Mouse (Mus musculus) thymus, adult 2 months (tissue): ENCODE measurements around the gene Ank3.

Experiments
- CTCF ChIP-seq: fragments of 200-500 bp; IDR thresholded peaks from 2 replicates; pipeline ENCODE4 v1.5.1; 2012; ENCODE audit warnings: mild to moderate bottlenecking, control low read depth, low read length, moderate library complexity, borderline replicate concordance; ENCODE audit not compliant: control insufficient read depth, poor library complexity, insufficient read depth; ENCODE audit errors: extremely low read depth
- POLR2A ChIP-seq: fragments of 200-500 bp; IDR thresholded peaks from 2 replicates; pipeline ENCODE4 v1.6.1; 2012; ENCODE audit warnings: mild to moderate bottlenecking, low read length, control low read depth, moderate library complexity; ENCODE audit not compliant: control insufficient read depth, poor library complexity, insufficient read depth; ENCODE audit errors: extremely low read depth

- TF ChIP-seq CTCF (no peak), POLR2A (no peak)
Measured at GRCm38 (mm10) chr10:69810785-69811184, 412.2 kb downstream of the Ank3 start.
